Mouse (Mus musculus): ENCODE measurements around the gene Reln. TPM values are rescaled to one million over a fixed set of nuclear protein-coding genes. Genes with fewer than 3 reads are reported as not detected.

The Reln gene
- polyA plus RNA-seq, 1 experiment from 2014 or later: 46.4 TPM

DNA sequence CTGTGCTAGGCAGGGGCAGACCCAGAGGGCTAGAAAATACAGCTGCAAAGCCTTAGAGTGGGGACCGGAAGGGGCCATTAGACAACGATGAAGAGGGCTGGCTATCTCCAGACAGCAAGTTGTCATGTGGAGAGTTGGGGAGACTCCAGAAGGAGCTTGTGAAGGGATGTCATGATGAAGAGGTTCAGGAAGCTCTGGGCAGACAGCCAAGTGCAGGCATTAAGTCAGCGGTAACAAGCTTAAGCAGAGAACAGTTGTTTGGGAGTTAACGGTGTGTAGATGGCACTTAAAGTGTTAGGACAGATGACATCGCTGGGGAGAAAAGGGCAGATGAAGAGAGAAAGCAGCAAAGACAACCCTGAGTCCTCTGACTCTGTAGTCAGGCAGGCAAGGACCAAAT, 13.7 kb downstream of the Reln start:
- H3K27me3 ChIP-seq: no peaks in the 10 kb centered on the region
- H3K27ac ChIP-seq (replicated peaks): no peak overlapping the region
- no peaks in the 10 kb centered on the region for H3K9me3 ChIP-seq
- H3K36me3 ChIP-seq: no peaks in the 10 kb centered on the region
- ATAC-seq (ENCODE audit: low FRiP score, low read depth): peak; percentile 48; the same call in 1 of the 2 replicates
- no peak overlapping the region for H3K9ac ChIP-seq
- 0 out of 2 replicates have a peak, but pooled peaks cover 6% of the 10 kb centered on the region for H3K4me1 ChIP-seq (replicated peaks)
- WGBS: 46% methylated on average over 5 of the region's 5 CpGs
- H3K4me2 ChIP-seq: no peak overlapping the region
- no peak overlapping the region for H3K4me3 ChIP-seq

DNA sequence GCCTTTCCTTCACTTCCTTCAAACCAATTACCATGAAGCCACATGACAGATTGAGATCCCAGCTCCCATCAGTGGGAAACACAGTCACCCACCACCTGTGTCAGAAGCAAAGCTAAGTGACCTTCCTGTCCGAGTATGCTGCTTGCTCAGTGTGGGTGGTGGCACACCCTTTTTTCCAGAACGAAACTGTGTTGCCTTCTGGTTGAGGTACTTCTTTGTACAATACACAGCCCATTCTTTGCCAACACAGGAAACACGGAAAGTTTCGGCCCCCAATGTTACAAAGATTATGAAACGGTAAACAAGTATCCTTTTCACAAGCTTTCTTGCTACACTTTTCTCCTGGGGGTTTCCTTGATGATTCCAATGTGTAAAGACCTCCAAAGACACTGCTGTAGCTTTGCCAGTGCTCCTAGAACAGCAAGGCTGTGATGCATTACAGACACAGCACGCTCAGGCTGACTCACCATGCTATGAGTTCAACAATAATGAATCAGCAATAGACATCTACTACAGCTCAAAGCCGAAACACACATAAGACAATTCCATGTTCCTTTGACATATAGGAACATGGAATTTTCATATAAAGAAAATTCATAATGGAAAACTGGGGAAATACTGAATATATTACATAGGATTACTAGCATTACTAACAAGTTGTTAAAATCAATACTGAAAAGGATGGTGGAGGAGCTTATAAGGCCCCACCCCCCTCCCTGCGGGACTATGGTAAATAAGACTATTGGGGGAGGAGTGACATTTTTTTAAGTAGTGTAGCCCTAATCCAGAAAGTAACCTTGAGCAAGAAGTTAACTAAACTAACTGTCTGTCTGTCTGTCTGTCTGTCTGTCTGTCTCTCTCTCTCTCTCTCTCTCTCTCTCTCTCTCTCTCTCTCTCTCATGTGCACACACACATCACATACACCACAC, 15.8 kb downstream of the Reln start:
- no peak overlapping the region for H3K4me2 ChIP-seq
- H3K4me1 ChIP-seq (replicated peaks): 0 out of 2 replicates have a peak, but pooled peaks cover 6% of the 10 kb centered on the region
- no peaks in the 10 kb centered on the region for H3K9me3 ChIP-seq
- no peaks in the 10 kb centered on the region for H3K36me3 ChIP-seq
- no peak for ATAC-seq (ENCODE audit: low FRiP score, low read depth)
- H3K9ac ChIP-seq: no peak overlapping the region
- H3K4me3 ChIP-seq: no peak overlapping the region
- no peaks in the 10 kb centered on the region for H3K27me3 ChIP-seq
- H3K27ac ChIP-seq (replicated peaks): no peak overlapping the region
- WGBS: 88% methylated on average over 8 of the region's 8 CpGs

DNA sequence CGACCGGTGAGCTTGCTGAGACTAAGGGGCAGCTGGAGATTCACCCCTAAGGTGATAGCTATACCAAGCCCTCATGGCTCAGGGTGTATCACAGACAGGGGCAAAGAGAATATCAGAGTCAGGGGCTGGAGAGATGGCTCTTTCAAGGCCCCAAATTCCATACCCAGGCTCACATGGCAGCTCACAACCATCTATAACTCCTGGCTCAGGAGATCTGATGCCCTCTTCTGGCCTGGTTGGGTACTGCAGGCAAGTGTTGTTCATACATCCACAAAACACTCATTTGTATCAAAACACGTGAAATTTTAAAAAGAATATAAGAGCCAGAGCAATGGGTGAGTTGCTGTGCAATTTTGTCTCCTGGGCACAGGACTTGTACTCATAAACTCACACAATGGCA, 17.3 kb downstream of the Reln start:
- Histone ChIP-seq H3K36me3 (no peaks in the 10 kb centered on the region), H3K9ac (no peak overlapping the region), H3K9me3 (no peaks in the 10 kb centered on the region), H3K4me3 (no peak overlapping the region), H3K27ac (replicated peaks) (no peak overlapping the region), H3K27me3 (no peaks in the 10 kb centered on the region), H3K4me2 (no peak overlapping the region), H3K4me1 (replicated peaks) (0 out of 2 replicates have a peak, but pooled peaks cover 6% of the 10 kb centered on the region)
- WGBS: 80% methylated on average over 3 of the region's 3 CpGs
- no peak for ATAC-seq (ENCODE audit: low FRiP score, low read depth)

DNA sequence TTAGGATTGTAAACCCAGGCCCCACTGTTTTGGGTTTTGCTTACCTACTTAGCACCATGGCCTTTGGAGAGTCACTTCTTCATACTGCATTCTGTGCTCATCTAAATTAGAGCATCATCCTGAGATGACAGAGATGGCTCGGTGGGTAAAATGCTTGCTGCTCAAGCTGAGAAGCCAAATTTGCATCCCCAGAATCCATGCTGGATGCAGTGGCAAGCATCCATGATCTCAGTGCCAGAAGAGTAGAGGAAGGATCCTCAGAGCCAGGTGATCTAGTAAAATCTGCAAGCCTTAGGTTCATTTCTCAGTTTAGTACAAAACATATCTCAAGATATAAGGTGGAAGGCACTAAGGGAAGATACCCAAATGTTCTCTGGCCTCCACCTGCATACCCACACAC, 20.7 kb downstream of the Reln start:
- H3K9ac ChIP-seq: no peak overlapping the region
- H3K36me3 ChIP-seq: no peaks in the 10 kb centered on the region
- no peaks in the 10 kb centered on the region for H3K9me3 ChIP-seq
- no peaks in the 10 kb centered on the region for H3K4me1 ChIP-seq (replicated peaks)
- ATAC-seq (ENCODE audit: low FRiP score, low read depth): no peak
- H3K27me3 ChIP-seq: no peaks in the 10 kb centered on the region
- WGBS: 81% methylated on average over 1 of the region's 1 CpGs
- H3K4me2 ChIP-seq: no peak overlapping the region
- H3K27ac ChIP-seq (replicated peaks): no peak overlapping the region
- H3K4me3 ChIP-seq: no peak overlapping the region

DNA sequence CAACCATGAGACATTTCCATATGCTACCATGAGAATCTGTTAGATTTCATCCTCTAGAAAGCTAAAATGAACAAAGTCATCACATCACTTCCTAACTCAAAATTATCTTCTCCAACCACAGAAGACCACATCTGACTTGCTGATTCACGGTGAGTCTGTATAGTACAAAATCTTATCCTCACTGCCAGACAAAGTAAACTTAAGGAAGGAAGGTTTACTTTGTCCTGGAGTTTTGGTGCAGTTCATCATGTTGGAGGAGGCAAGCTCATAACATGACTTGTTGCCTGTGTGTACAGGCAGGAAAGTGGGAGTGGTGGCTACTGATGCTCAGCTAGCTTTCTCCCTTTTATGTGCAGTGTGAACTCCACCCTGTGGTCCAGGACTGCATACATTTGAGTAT, 26.7 kb downstream of the Reln start:
- WGBS: 94% methylated on average over 1 of the region's 1 CpGs
- Histone ChIP-seq H3K4me2 (no peak overlapping the region), H3K4me3 (no peak overlapping the region), H3K36me3 (no peaks in the 10 kb centered on the region), H3K27ac (replicated peaks) (no peak overlapping the region), H3K9me3 (no peaks in the 10 kb centered on the region), H3K4me1 (replicated peaks) (no peaks in the 10 kb centered on the region), H3K9ac (no peak overlapping the region), H3K27me3 (no peaks in the 10 kb centered on the region)
- no peak for ATAC-seq (ENCODE audit: low FRiP score, low read depth)

DNA sequence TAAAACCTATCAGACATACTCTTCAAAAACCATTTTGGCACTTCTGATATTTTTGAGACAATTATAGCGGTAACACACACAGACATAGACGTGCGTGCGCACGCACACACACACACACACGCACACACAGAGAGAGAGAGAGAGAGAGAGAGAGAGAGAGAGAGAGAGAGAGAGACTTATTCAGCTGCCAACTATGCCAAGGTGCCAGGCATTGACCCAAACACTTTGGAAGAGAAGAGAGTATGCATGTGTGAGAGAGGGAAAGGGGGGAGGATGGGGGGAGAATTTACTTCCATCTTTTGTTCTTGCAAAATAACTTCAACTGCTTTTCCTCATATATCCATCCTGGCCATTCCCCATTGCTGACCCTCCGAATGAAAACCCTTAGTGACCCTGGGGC, 28.0 kb downstream of the Reln start:
- Histone ChIP-seq H3K9ac (no peak overlapping the region), H3K27ac (replicated peaks) (no peak overlapping the region), H3K4me1 (replicated peaks) (no peaks in the 10 kb centered on the region), H3K4me2 (no peak overlapping the region), H3K9me3 (no peaks in the 10 kb centered on the region), H3K27me3 (no peaks in the 10 kb centered on the region), H3K4me3 (no peak overlapping the region), H3K36me3 (no peaks in the 10 kb centered on the region)
- no peak for ATAC-seq (ENCODE audit: low FRiP score, low read depth)
- WGBS: 94% methylated on average over 7 of the region's 7 CpGs

DNA sequence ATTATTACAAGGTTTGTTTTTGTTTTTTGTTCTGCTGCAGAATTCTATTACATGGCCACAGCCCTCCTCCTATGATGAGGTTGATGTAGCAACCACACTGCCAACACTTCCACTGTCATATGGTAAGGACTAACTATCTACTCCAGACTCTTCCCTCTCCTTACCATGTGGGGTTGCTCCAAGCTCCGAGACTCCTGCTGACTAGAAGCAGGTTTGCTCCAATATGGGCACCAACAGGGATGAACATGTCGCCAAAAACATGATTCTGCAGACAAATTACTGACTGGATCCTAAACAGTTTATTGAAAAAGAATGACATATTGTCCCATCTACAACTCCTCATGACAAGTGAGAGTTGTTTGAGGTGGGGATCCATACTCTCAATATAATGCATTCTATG, 28.5 kb downstream of the Reln start:
- Histone ChIP-seq H3K27me3 (no peaks in the 10 kb centered on the region), H3K36me3 (no peaks in the 10 kb centered on the region), H3K9ac (no peak overlapping the region), H3K4me3 (no peak overlapping the region), H3K9me3 (no peaks in the 10 kb centered on the region), H3K4me1 (replicated peaks) (no peaks in the 10 kb centered on the region), H3K27ac (replicated peaks) (no peak overlapping the region), H3K4me2 (no peak overlapping the region)
- no peak for ATAC-seq (ENCODE audit: low FRiP score, low read depth)
- 84% methylated on average over 2 of the region's 2 CpGs for WGBS

DNA sequence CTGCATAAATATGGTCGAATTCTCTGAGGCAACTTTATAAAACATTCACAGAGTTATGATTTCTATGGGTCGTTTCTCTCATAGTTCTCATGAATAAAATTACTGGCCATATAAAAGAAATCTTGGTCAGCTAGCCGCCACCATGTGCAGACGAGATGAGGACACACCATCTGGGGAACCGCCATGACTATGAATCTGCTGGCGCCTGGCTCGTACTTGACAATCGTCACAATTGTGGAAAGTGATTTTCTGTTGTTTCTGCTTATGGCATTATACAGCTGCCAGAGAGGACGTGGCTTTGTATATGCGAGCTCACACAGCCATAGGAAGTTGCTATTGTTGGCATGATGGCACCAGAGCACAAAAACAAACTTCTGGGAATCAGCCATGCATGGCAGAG, 31.5 kb downstream of the Reln start:
- WGBS: 67% methylated on average over 10 of the region's 10 CpGs
- Histone ChIP-seq H3K36me3 (no peaks in the 10 kb centered on the region), H3K27ac (replicated peaks) (no peak overlapping the region), H3K4me3 (no peak overlapping the region), H3K9me3 (no peaks in the 10 kb centered on the region), H3K4me1 (replicated peaks) (no peaks in the 10 kb centered on the region), H3K9ac (no peak overlapping the region), H3K4me2 (no peak overlapping the region), H3K27me3 (no peaks in the 10 kb centered on the region)
- no peak for ATAC-seq (ENCODE audit: low FRiP score, low read depth)

DNA sequence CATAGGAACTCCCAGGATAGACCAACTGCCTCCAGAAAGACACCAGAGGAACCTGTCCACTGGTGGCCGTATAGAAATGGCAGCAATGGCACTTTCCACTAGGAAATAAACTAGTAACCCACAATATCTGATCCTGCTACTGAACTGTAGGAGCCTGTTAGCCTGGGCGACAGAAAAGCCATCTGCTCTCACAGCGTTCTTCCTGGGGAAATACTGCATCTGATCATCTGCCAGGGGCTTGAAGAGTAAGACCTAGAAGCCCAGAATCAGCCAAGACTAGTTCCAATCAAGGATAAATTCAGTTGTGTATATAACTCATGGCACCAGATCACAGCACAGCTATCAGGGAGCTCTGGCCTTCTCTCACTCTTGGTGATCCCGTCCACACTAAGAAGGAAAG, 33.5 kb downstream of the Reln start:
- Histone ChIP-seq H3K36me3 (no peaks in the 10 kb centered on the region), H3K9ac (no peak overlapping the region), H3K4me2 (no peak overlapping the region), H3K9me3 (no peaks in the 10 kb centered on the region), H3K27ac (replicated peaks) (no peak overlapping the region), H3K4me1 (replicated peaks) (no peaks in the 10 kb centered on the region), H3K4me3 (no peak overlapping the region), H3K27me3 (no peaks in the 10 kb centered on the region)
- no peak for ATAC-seq (ENCODE audit: low FRiP score, low read depth)
- 88% methylated on average over 4 of the region's 4 CpGs for WGBS

DNA sequence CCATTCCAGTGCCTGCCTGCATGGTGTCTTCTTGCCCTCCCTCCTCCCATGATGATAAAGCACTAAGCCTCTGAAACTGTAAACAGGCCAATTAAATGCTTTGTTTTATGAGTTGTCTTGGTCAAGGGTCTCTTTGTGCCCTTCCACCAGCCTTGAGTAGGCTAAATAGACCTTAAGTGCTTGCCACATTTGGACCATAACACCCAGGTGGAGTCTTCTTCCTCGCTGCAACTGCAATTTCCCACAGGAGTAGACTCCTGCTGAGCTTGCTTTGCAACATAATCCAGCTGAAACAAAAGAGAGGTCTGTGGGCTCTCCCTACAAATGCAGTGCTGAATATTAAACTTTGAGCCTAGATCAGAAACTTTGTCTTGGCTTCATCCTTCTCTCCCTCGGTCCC, 35.5 kb downstream of the Reln start:
- WGBS: 26% methylated on average over 2 of the region's 2 CpGs
- no peak overlapping the region for H3K27ac ChIP-seq (replicated peaks)
- H3K4me1 ChIP-seq (replicated peaks): peaks cover under 1% of the 10 kb centered on the region; the same call in 1 of the 2 replicates
- H3K9ac ChIP-seq: no peak overlapping the region
- H3K4me3 ChIP-seq: no peak overlapping the region
- ATAC-seq (ENCODE audit: low FRiP score, low read depth): no peak
- H3K4me2 ChIP-seq: no peak overlapping the region
- no peaks in the 10 kb centered on the region for H3K27me3 ChIP-seq
- no peaks in the 10 kb centered on the region for H3K9me3 ChIP-seq
- no peaks in the 10 kb centered on the region for H3K36me3 ChIP-seq

DNA sequence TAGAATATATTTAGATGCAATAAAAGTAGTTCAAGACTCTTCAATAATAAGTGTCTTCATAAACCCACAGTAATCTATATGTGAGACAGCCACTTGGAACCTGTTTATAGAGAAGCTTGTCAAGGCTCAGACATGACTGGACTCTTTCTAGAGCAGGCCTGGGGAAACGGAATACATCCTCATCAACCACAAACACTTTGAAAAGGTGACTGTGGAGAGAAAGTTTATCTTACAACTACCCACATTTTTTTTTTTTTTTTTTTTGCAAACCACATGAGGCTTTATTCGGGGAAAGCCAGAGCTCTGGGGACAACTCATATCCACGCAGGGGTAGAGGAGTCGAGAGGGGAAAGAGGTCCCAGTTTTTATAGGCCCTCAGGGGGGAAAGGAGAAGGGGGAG, 36.6 kb downstream of the Reln start:
- WGBS: 78% methylated on average over 4 of the region's 4 CpGs

DNA sequence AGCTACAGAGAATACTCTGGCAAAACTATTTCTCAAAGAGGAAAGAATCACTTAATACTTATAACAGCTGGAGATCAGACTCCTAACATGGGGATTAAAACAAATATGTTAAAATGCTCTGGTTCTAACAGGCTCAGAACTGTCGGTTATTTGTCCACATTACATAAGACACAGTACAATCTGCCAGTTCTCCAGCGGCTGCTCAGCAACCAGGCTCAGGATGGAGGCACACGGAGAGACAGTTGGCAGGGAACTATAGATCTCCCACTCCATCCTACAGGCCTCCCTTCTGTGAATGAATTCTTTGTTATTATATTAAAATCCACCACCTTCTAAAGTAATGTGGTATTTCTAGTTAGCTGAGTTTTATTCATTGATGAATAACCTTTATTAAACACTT, 37.4 kb downstream of the Reln start:
- Histone ChIP-seq H3K4me1 (replicated peaks) (peaks cover 6% of the 10 kb centered on the region; the same call in 1 of the 2 replicates), H3K36me3 (no peaks in the 10 kb centered on the region), H3K4me3 (no peak overlapping the region), H3K9me3 (no peaks in the 10 kb centered on the region), H3K4me2 (no peak overlapping the region), H3K9ac (no peak overlapping the region), H3K27me3 (no peaks in the 10 kb centered on the region), H3K27ac (replicated peaks) (no peak overlapping the region)
- 54% methylated on average over 3 of the region's 3 CpGs for WGBS
- ATAC-seq (ENCODE audit: low FRiP score, low read depth): peak; percentile 71; the same call in 1 of the 2 replicates

More for the DNA sequence above, 36.6 kb downstream of the Reln start:
- no peak overlapping the region for H3K4me3 ChIP-seq
- H3K27ac ChIP-seq (replicated peaks): no peak overlapping the region
- no peak for ATAC-seq (ENCODE audit: low FRiP score, low read depth)
- H3K27me3 ChIP-seq: no peaks in the 10 kb centered on the region
- H3K36me3 ChIP-seq: no peaks in the 10 kb centered on the region
- peaks cover 6% of the 10 kb centered on the region; the same call in 1 of the 2 replicates for H3K4me1 ChIP-seq (replicated peaks)
- no peaks in the 10 kb centered on the region for H3K9me3 ChIP-seq
- H3K9ac ChIP-seq: no peak overlapping the region
- H3K4me2 ChIP-seq: no peak overlapping the region

Data from hindbrain, embryonic 15.5 days (tissue).